Mouse (Mus musculus) lung, postnatal 14 days (tissue): ENCODE measurements around the gene Ccdc173.
"Not testable (repeated sequence)": the region's sequence is repeated elsewhere in the genome, so short reads cannot be mapped to it uniquely, and the experiment has no call there.

ENCODE experiments used
- DNase-seq: peaks from one replicate; pipeline ENCODE4 v3.0.0; 2021

Ccdc173 gene

DNA sequence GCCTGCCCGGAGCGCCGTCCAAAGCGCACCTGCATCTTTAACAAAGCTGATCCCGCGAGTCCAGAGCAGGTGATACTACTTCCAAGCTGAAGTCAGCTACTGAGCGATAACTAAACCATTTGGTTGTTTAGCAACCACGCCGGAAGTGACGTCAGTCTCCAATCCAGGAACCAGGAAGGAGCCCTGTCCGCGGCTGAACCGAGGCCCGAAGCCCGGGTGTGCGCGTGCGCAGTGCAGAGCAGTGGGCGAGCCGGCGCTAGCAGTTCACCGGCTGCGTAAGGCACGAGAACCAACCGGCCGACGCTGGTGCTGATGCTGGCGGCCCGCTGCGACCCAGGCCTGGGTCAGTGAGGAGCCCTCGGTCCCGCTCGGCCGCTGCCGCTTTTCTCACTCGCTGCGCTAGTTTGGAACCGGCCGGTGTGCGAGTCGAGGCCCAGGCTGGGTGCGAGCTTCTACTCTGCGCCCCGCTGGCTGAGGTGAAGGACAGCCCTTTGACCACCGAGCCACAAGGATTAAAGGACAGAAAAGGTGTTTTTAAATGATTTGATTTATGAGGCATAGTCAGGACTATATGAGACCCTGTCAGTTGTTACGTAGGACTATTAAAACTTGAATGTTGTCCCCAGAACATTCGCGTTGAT is at the start of gene Ccdc173, which contains the start of gene Phospho2:
Gene Ccdc173, minus strand, starts transcription at position 147 of the 641 bp plus-strand sequence.
Gene Phospho2, plus strand, starts transcription at position 195 of the 641 bp plus-strand sequence.
- DNase-seq, result peak; percentile 99

DNA sequence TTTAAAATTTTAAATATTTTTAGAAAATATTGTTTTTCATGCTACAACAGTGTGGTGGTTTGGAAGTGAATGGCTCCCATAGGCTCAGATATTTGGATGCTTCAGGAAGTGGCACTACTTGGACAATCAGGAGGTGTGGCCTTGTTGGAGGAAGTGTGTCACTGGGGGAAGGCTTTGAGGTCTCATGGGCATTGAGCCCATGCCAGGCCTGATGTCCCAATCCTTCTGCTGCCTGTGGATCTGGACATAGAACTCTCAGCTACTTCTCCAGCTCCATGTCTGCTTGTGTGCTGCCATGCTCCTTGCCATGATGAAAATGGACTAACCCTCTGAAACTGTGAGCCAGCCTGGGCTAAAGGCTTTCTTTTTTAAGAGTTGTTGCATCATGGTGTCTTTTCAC is 49.3 kb upstream of the Ccdc173 start:
- DNase-seq, result no peak

DNA sequence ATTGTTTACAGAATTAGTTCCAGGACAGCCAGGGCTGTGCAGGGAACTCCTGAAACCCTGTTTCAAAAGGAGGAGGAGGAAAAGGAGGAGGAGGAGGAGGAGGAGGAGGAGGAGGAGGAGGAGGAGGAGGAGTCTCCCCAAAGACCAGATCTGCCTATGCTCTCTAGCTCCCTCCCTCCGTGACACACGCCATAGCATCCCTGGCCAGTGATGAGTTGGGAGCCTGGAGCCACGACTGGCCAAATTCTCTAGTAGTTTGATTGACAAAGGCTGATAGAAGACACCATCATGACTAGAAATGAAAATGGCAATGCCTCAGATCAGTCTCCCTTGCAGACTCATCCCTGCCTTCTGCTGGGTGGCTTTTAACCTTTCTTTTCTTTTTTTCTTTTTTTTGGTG is 48.6 kb upstream of the Ccdc173 start:
- DNase-seq, result no peak

DNA sequence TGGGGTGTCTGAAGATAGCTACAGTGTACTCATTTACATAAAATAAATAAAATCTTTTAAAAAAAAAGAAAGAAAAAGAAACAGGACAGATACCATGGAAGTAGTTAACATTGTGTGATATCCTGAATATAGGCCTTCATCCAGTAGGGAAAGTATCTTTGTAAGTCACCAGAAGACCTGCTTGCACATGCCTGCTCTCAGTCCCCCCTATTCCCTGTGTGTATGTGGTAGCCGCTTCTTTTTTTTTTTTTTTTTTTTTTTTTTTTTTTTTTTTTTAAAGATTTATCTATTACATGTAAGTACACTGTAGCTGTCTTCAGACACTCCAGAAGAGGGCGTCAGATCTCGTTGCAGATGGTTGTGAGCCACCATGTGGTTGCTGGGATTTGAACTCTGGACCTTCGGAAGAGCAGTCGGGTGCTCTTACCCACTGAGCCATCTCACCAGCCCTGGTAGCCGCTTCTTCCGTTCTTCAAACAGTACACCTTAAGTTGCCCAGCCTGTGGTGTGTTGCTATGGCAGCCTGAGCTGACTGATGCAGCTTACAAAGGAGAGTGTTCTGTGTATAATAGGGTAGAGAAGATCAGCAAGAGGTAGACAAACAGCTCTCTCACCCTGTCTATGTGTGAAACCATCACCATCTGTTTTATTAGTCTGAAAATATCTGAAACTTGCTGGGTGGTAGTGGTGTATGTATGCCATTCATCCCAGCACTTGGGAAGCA is 48.0 kb upstream of the Ccdc173 start:
- DNase-seq, result no peak

DNA sequence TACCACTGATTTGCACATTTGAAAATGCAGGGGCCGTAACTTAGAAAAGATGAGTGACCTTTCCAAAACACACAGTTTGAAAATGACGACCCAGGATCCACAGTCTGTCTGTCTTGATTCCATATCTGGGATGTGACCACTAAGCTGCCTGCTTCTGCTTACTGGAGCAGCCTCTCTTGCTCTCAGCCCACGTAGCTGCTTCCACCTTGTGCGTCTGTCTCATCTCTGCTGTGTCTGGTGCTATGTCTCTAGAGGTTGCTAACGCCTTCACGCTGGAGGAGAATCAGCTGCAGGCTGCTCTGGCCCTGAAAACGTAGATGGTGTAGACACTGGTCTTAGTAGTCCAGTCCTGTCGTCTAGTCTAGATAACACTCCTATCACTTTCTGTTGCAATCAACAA is 40.7 kb upstream of the Ccdc173 start:
- no peak for DNase-seq

DNA sequence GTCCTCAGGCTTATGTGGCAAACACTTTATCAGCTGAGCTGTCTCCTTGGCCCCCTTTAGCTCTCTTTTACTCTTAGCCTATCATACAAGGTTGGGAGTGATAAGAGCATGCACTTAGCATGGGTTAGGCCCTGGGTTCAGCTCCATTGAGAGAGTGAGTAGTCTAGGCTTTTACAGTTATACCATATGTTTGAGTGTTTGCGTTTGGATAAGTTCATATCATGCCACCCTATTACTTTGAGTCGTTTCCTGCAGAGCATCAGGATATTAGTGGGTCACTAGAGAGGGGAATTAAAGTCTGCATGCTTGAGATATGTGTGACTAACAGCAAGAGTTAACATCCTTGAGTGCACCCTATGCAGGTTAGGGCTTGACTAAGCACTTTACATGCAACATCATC is 40.3 kb upstream of the Ccdc173 start:
- DNase-seq, result no peak

DNA sequence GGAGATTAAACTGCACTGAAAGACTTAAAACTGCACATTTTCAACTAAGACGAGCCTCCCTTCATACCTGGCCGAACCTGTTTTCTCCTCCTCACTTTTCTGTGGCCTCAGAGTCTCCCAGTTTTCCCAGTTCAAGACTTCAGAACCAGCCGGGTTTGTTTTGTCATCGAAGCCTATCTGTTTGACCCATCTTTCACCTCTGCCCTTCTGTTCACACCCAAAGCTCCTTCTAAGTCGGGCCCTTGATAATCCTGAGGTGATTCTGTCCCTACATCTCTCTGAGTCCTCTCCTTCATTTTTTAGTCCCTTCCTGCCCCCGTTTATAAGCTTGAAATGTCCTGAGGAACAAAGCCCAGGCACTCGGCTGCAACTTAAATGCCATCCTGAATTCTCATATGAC is 38.7 kb upstream of the Ccdc173 start:
- DNase-seq, result no peak

DNA sequence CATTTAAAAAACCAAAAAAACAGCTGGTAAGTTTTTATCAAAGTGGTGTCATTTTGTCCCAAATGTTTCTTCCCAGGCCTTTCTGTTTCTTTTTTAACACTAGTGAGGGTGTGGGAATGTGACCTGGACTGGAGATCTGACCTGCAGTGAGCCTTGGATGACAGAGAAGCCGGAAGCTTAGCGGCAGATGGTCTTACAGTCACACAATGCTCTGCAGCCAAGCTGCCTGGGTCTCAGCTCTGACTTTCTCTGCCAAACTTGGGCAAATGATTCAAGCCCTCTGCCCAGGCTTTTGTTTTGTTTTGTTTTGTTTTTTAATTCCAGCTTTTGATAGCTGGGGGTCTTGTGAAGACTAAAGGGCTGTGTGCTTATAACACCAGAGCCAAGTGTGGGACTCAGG is 37.0 kb upstream of the Ccdc173 start:
- no peak for DNase-seq

DNA sequence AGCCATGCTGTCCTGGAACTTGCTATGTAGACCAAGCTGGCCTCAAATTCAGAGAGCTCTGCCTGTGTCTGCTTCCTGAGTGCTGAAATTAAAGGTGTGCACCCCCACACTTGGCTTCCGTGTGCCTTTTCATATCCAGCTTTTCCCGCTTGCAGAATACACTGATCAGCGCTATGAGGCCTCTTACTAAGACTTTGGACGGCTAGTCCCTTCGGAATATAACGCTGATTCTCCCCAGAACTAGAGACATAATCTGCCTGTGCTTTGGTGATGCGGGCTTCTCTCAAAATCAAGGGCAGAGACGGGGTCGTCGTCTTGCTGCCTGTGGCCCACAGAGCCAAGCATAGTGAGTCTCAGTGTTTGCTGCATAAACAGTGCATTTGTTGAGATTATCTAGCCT is 36.5 kb upstream of the Ccdc173 start:
- DNase-seq, result no peak

DNA sequence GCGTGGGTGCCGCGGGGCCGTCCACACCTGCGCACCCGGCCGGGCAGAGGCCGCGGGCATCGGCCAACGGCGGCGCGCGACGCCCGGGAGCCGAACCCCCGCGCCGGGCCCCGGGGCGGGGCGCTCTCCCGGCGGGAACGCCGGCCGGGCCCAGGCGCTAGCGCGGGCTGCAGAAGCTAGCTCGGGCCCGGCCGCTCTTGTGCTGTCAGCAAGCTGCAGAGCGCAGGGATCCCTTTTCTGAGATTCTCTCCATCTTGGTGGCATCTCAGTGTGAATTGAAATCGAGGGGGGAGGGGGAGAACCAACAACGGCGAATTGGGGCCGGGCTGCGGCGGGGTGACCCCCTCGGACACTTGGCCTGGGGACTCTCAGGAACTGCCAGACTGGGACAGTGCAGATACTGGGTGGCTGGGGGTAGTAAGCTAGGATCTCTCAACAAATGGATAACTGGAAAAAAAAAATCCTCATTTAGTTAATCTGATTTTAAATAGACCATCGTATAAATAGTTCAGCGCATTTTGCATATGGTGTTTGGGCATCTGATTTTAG is 33.8 kb upstream of the Ccdc173 start:
- peak; percentile 34 for DNase-seq

DNA sequence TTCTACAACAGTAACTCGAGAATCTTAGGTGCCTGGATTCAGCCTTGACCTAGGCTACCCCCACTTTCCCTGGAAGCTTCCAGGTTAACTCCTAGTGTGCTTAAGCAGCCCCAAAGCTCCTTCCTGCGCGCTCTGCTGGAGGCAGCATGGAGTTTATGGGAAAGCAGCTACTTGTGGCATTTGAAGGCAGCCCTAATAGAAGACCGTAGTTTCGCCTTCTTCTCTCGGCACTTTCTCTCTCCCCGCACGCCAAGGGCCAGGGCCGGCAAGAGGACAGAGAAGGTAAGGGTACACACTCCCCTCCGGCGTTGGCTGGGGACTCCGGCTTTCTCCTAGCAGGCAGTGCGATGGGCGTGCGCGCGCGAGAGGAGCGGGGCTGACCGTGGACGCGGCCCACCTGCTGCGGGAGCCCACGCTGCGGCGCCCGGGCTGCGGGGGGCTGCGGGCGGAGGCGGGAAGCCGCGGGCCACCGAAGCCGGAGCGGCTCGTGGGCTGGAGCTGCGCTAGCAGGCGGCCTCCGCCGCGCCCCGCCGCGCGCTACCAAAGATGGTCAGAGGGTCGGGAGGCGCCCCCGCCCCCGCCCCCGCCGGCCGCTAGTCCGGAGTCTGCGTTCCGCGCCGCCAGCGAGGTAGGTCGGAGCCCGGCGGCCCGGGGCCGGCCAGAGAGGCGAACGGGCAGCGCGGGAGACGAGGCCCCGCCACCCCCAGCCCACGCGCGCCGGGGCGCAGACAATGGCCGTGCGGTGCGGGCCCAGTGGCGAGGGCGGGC is 33.2 kb upstream of the Ccdc173 start:
- peak; percentile 29 for DNase-seq

DNA sequence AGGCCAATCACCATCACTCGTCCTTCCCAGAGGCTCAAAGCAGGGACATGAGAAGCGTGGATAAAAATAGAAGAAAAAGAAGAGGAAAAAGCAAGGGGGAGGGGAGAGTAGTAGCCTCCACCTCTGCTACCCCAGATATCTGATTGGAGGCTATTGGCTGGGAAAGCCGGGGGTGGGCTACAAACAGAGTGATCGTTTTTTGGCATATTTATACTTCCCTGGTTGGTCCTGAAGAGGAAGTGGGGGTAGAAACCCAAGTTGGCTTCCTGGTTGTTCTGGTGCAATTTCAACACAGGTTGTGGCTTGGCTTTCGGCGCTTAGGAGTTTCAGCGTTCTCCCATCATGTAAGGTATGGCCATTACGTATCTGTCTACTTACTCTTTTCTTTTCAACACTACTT is 32.3 kb upstream of the Ccdc173 start, which contains the start of gene Klhl23:
Gene Klhl23, plus strand, starts transcription at position 234 of the 400 bp plus-strand sequence.
- no peak for DNase-seq

DNA sequence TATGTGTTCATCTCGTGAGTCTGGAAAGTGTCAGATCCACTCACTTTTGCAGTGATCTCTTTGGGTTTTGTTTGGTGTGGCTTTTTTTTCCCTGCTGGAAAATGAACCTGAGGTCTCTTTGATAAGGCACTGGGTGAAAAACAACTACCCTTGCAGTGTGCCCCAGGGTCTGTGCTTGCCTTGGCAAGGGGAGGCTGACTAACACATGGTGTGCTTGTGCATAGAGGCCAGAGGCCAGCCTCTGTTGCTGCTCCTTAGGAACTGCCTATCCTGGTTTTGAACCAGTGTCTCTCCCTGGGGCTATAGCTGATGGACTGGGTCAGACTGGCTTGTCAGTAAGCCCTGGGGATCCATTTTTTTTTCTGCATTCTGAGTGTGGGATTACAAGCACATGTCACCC is 30.8 kb upstream of the Ccdc173 start:
- no peak for DNase-seq

DNA sequence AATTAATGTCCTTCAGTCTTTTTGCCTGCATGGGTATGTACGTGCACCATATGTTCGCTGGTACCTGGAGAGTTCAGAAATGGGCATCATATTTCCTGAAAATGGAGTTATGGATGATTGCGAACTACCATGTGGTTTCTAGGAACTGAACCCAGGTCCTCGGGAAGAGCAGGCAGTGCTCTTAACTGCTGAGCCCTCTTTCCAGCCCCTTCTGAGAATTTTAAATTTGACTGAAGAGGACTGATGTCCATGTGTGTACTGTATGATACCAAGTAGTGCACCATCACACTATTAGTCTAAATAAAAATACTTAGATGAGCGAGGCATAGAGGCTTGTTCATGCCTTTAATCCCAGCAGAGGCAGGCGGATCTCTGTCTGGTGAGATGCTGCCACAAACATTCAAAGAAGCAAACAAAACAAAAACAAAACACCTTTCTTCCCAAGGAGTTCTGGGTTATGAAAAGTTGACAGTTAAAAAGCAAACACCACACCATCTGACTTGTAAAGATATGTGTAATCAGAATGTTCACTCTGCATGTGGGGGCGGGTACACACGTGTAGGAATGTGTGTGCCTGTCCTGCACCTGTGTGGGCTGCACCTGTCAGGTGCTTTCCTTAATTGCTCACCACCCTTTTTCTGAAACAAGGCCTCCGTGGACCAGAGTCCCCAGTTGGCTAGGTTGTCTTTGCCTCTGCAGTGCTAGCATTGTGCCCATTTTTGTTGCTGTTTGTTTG is 29.1 kb upstream of the Ccdc173 start:
- no peak for DNase-seq

DNA sequence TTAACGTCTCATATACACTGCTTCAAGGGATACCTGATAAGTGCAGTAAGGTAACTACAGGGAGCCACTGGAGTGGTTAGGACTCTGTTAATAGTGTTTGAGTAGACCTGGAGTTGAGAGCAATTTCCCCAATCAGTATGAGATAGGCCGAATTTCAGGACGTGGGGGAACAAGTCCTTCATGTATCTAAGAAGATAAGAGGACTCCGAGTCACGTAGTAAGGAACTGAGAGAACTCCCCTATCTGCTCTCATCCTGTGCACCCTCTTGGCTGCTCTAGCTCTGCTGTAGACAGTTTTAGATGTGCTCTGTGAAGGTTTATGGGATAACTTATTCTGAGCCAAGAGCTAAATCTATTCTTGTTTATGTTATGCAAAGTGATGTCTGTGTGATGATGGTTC is 27.2 kb upstream of the Ccdc173 start:
- DNase-seq, result no peak

DNA sequence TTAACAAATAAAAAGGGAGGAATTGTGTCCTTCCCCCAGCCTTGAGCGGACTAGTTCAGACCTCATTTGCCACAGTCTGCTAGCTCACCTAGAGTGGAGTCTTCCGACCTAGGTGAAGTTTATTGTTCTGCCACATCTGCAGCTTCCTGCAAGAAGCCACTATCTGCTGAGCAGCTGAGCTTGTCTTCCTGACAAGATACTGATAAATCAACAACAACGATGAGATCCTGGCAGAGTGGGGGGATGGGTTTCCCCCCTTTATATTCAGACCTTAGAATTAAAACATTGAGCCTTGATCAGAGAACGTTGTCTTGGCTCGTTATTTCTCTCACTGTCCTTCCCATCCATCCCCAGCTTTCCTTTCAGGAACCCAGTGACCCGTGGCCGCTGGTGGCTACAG is 22.0 kb upstream of the Ccdc173 start:
- DNase-seq, result not testable (repeated sequence)

DNA sequence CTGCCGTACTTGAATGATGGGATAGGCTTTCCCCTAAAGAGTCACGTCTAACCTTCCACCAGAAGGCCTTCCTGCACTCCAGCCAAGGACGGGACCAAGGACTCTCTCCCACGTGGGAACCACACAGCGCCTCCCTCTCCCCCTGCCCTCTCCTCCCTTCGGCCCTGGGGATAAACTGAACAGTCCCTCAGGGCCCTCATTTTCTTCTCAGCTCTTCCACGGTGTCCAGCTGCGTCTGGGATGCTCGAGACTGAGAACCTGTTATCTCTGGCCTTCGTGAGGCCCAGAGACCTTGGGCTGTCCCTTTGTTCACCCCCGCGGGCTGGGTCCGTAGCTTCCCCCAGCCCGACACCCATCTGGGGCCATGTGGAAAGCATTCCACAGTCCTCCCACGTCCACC is 20.8 kb upstream of the Ccdc173 start:
- no peak for DNase-seq

DNA sequence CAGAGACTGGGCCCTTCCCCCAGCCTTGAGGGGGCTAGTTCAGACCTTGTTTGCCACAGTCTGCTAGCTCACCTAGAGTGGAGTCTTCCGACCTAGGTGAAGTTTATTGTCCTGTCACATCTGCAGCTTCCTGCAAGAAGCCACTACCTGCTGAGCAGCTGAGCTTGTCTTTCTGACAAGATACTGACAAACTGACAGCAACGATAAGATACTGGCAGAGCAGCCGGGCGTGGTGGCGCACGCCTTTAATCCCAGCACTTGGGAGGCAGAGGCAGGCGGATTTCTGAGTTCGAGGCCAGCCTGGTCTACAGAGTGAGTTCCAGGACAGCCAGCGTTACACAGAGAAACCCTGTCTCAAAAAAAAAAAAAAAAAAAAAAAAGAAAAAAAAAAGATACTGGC is 15.3 kb upstream of the Ccdc173 start:
- not testable (repeated sequence) for DNase-seq

DNA sequence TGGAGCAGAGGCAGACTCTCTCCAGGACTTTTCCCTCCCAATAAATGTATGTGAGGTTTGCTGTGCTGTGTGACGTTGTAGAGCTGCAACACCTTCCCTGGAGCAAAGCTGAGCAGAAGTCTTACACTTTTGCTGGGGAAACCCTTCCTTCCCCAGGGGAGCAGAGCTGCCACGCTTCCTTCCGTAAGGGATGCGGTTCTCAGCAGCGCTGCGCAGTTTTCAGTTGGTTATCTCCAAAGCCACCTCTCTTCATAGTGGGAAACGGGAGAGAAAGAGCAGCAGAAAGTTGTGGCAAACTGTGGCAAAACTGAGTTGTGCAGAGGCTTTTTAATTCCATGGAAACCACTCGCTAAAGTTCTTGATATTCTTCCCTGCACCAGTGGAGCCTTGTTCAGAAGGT is 14.4 kb upstream of the Ccdc173 start:
- no peak for DNase-seq

DNA sequence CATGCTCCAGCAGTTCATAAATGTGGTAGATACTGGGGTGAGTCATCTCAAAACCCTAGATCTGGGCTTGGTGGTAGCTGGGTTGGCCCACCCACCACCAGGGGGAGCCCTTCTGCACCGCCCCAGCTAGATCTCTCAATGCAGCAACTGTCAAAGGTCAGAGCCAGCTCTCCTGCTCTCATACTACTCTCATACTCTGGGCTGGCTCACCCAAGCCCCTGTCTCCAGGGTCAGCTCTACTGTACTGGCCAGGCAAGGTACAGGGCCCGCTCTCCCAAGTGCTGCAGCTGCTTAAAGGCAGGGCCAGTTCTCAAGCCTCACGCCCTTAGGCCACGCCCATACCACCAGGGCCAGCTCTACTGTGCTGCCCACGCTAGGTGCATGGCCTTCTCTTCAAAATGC is 13.5 kb upstream of the Ccdc173 start:
- DNase-seq, result peak; percentile 85

DNA sequence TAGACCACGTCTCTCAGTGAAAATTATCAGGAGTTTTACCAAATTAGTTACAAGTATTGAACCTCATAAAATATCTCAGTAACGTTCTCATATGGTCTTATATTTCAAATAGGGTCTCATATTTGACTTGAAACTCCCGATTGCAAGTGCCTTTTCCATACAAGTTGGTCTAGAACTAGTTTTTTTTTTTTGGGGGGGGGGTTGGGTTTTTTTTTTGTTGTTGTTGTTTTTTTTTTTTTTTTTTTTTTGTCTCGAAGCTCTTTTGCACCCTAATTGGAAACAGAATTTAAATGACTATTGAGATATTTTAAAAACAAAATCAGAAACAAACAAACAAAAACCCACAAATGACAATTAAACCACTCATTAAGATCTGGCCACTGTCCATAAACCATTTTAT is 1.3 kb upstream of the Ccdc173 start:
- no peak for DNase-seq

DNA sequence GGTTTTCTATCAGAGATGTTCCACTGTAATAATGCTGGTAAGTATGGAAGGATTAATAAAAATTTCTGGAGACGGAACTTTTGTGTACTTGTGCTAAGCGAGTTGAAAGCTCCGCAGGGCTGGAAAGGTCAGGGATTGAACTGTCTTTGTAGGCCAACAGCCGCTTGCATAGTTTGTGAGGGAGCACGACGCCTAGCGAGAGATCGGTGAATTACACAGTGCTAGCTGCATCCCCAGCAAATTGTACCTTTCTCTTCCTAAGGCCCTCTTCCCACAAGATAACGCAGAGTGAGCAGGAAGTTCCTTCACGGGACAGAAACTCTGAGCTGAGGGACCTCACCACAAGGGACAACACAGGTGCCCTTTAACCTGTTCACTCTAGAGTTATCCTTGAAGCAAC is 910 bp upstream of the Ccdc173 start:
- peak; percentile 89 for DNase-seq

DNA sequence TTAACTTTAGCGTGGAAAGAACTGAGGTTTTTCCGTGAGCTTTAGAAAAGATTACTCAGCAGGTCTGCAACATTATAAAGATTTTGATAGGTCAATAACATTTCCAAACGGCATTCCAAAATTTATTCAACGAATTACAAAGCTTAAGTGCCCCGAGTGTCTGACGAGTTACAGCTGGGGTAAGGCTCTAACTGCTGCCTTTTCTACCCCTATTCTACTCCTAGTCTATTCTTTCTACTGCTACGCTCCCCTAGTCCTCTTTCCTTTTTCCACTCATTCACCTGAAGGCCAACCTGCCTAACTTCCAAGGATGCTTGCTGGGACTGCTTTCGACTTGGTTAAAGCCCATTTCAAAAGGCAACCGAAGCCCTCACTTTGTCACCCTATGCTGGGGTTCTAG is 401 bp downstream of the Ccdc173 start:
- no peak for DNase-seq
